Mouse (Mus musculus): Measurements from ENCODE around the gene Vav3. TPM values are rescaled to one million over a fixed set of nuclear protein-coding genes. Genes with fewer than 3 reads are reported as not detected.

The Vav3 gene
- polyA plus RNA-seq, 1 experiment from 2014 or later, result 8.1 TPM

- no peak for ATAC-seq
- no peaks in the 10 kb centered on the region for H3K27me3 ChIP-seq
- no peak for DNase-seq (ENCODE audit: low read depth, low spot score)
- in situ Hi-C loops (cut with MboI; ENCODE audit: low pct_unique_long_range_greater_than_20kb), result loop anchor here (10.0 kb wide), 2 partner anchors 1343 to 1823 kb away; no protein-coding TSS in a partner anchor
- no peak for TF ChIP-seq CTCF (IDR thresholded peaks at IDR 0.05)
- CTCF ChIA-PET, result interaction anchor here (1.4 to 2.0 kb wide), 2 partner anchors 9 to 721 kb away, joined by 3 to 7 read pairs; no protein-coding TSS in a partner anchor
- POLR2A ChIA-PET, result no interaction called here
Observed at GRCm38 (mm10) chr3:109522115-109522514, 181.7 kb downstream of the Vav3 start.

GRCm38 (mm10) chr3:109525825-109526224, 185.4 kb downstream of the Vav3 start:
- ATAC-seq (no peak), DNase-seq (ENCODE audit: low read depth, low spot score) (no peak)
- CTCF ChIA-PET, result interaction anchor here (1.0 to 2.7 kb wide), 4 partner anchors 11 to 1544 kb away, joined by 3 to 16 read pairs (median 7); no protein-coding TSS in a partner anchor
- TF ChIP-seq CTCF (IDR thresholded peaks at IDR 0.05), result no peak
- H3K27me3 ChIP-seq, result no peaks in the 10 kb centered on the region
- POLR2A ChIA-PET, result interaction anchor here (0.7 kb wide), 1 partner anchor 263 kb away, joined by 3 read pairs; no protein-coding TSS in a partner anchor
- in situ Hi-C loops (cut with MboI; ENCODE audit: low pct_unique_long_range_greater_than_20kb), result loop anchor here (10.0 kb wide), 2 partner anchors 1339 to 1819 kb away; no protein-coding TSS in a partner anchor

- ChIA-PET CTCF (interaction anchor here (0.7 to 2.7 kb wide), 7 partner anchors 10 to 1544 kb away, joined by 3 to 16 read pairs (median 5); no protein-coding TSS in a partner anchor), POLR2A (interaction anchor here (0.7 kb wide), 1 partner anchor 263 kb away, joined by 3 read pairs; no protein-coding TSS in a partner anchor)
- DNase-seq (ENCODE audit: low read depth, low spot score), result peak; percentile 66
- TF ChIP-seq CTCF (IDR thresholded peaks at IDR 0.05), result peak; percentile 92
- in situ Hi-C loops (cut with MboI; ENCODE audit: low pct_unique_long_range_greater_than_20kb), result loop anchor here (10.0 kb wide), 2 partner anchors 1339 to 1819 kb away; no protein-coding TSS in a partner anchor
- no peaks in the 10 kb centered on the region for H3K27me3 ChIP-seq
- ATAC-seq, result peak; percentile 84
Observed at GRCm38 (mm10) chr3:109526246-109526645, 185.8 kb downstream of the Vav3 start.

GRCm38 (mm10) chr3:109526651-109527050, 186.2 kb downstream of the Vav3 start:
- in situ Hi-C loops (cut with MboI; ENCODE audit: low pct_unique_long_range_greater_than_20kb), result loop anchor here (10.0 kb wide), 2 partner anchors 1338 to 1818 kb away; no protein-coding TSS in a partner anchor
- no peak for TF ChIP-seq CTCF (IDR thresholded peaks at IDR 0.05)
- H3K27me3 ChIP-seq, result no peaks in the 10 kb centered on the region
- CTCF ChIA-PET, result interaction anchor here (0.7 to 2.7 kb wide), 8 partner anchors 10 to 1543 kb away, joined by 3 to 16 read pairs (median 4); no protein-coding TSS in a partner anchor
- ATAC-seq (peak; percentile 22), DNase-seq (ENCODE audit: low read depth, low spot score) (no peak)
- POLR2A ChIA-PET, result interaction anchor here (0.7 kb wide), 1 partner anchor 262 kb away, joined by 3 read pairs; no protein-coding TSS in a partner anchor

- DNase-seq (ENCODE audit: low read depth, low spot score) (no peak), ATAC-seq (no peak)
- ChIA-PET POLR2A (interaction anchor here (1.1 kb wide), 1 partner anchor 613 kb away, joined by 3 read pairs; no protein-coding TSS in a partner anchor), CTCF (interaction anchor here (0.7 to 4.4 kb wide), 11 partner anchors 9 to 1809 kb away, joined by 3 to 18 read pairs (median 3); partner anchors contain the start of gene Ntng1)
- in situ Hi-C loops (cut with MboI; ENCODE audit: low pct_unique_long_range_greater_than_20kb), result loop anchor here (10.0 kb wide), 2 partner anchors 1336 to 1816 kb away; no protein-coding TSS in a partner anchor
- TF ChIP-seq CTCF (IDR thresholded peaks at IDR 0.05), result peak; percentile 51
- H3K27me3 ChIP-seq, result no peaks in the 10 kb centered on the region
Observed at GRCm38 (mm10) chr3:109528688-109529087, 188.2 kb downstream of the Vav3 start.

GRCm38 (mm10) chr3:109537686-109538085, 197.2 kb downstream of the Vav3 start:
- TF ChIP-seq CTCF (IDR thresholded peaks at IDR 0.05), result no peak

GRCm38 (mm10) chr3:109540009-109540408, 199.6 kb downstream of the Vav3 start:
- no peaks in the 10 kb centered on the region for H3K27me3 ChIP-seq
- in situ Hi-C loops (cut with MboI; ENCODE audit: low pct_unique_long_range_greater_than_20kb), result no loop called here
- no peak for TF ChIP-seq CTCF (IDR thresholded peaks at IDR 0.05)
- DNase-seq (ENCODE audit: low read depth, low spot score) (peak; percentile 98), ATAC-seq (peak; percentile 88)
- ChIA-PET CTCF (interaction anchor here (1.0 to 2.6 kb wide), 11 partner anchors 10 to 713 kb away, joined by 3 to 7 read pairs (median 3); no protein-coding TSS in a partner anchor), POLR2A (no interaction called here)

More at GRCm38 (mm10) chr3:109537686-109538085, 197.2 kb downstream of the Vav3 start:
- CTCF ChIA-PET, result no interaction called here
- peak; percentile 90 for DNase-seq (ENCODE audit: low read depth, low spot score)
- no peaks in the 10 kb centered on the region for H3K27me3 ChIP-seq
- in situ Hi-C loops (cut with MboI; ENCODE audit: low pct_unique_long_range_greater_than_20kb), result loop anchor here (5.0 to 10.0 kb wide), 2 partner anchors 85 to 387 kb away; no protein-coding TSS in a partner anchor
- POLR2A ChIA-PET, result interaction anchor here (1.2 kb wide), 1 partner anchor 101 kb away, joined by 3 read pairs; no protein-coding TSS in a partner anchor
- ATAC-seq, result peak; percentile 37

- TF ChIP-seq CTCF (IDR thresholded peaks at IDR 0.05), result peak; percentile 76
- POLR2A ChIA-PET, result no interaction called here
- ATAC-seq (no peak), DNase-seq (ENCODE audit: low read depth, low spot score) (no peak)
- H3K27me3 ChIP-seq, result no peaks in the 10 kb centered on the region
- in situ Hi-C loops (cut with MboI; ENCODE audit: low pct_unique_long_range_greater_than_20kb), result no loop called here
- CTCF ChIA-PET, result interaction anchor here (0.6 to 2.0 kb wide), 16 partner anchors 8 to 593 kb away, joined by 3 to 6 read pairs (median 3); no protein-coding TSS in a partner anchor
Observed at GRCm38 (mm10) chr3:109544476-109545221, 204.2 kb downstream of the Vav3 start.

- DNase-seq (ENCODE audit: low read depth, low spot score), result no peak
- TF ChIP-seq CTCF (IDR thresholded peaks at IDR 0.05), result no peak
- H3K27me3 ChIP-seq, result no peaks in the 10 kb centered on the region
- in situ Hi-C loops (cut with MboI; ENCODE audit: low pct_unique_long_range_greater_than_20kb), result no loop called here
- POLR2A ChIA-PET, result no interaction called here
- ATAC-seq, result no peak
- CTCF ChIA-PET, result interaction anchor here (1.5 kb wide), 2 partner anchors 12 to 20 kb away, joined by 3 to 6 read pairs; no protein-coding TSS in a partner anchor
Observed at GRCm38 (mm10) chr3:109557329-109557728, 216.9 kb downstream of the Vav3 start.

GRCm38 (mm10) chr3:109561295-109561694, 220.8 kb downstream of the Vav3 start:
- ATAC-seq (no peak), DNase-seq (ENCODE audit: low read depth, low spot score) (no peak)
- POLR2A ChIA-PET, result no interaction called here
- CTCF ChIA-PET, result interaction anchor here (0.8 to 3.1 kb wide), 7 partner anchors 9 to 291 kb away, joined by 3 to 12 read pairs (median 4); no protein-coding TSS in a partner anchor
- H3K27me3 ChIP-seq, result no peaks in the 10 kb centered on the region
- in situ Hi-C loops (cut with MboI; ENCODE audit: low pct_unique_long_range_greater_than_20kb), result no loop called here
- no peak for TF ChIP-seq CTCF (IDR thresholded peaks at IDR 0.05)
